Mouse (Mus musculus) forebrain, embryonic 13.5 days (tissue): ENCODE measurements around the gene Arl14ep. TPM values are rescaled to one million over a fixed set of nuclear protein-coding genes. Genes with fewer than 3 reads are reported as not detected.
"Not testable (repeated sequence)": the region's sequence is repeated elsewhere in the genome, so short reads cannot be mapped to it uniquely, and the experiment has no call there.

Experiments
- ATAC-seq: fragments of 200-750 bp; cut with Nextera tagmentation; 2 replicates; pipeline ENCODE4 v1.8.0; 2017
- H3K27ac ChIP-seq: fragments of 300-500 bp; sonication (generic); 2 replicates; pipeline ENCODE4 v1.5.1; 2015; ENCODE audit warnings: inconsistent platforms, mild to moderate bottlenecking, moderate library complexity
- H3K27me3 ChIP-seq: fragments of 300-500 bp; sonication (generic); 2 replicates; pipeline ENCODE4 v1.6.1; 2015; ENCODE audit warnings: mild to moderate bottlenecking, inconsistent platforms
- H3K36me3 ChIP-seq: fragments of 300-500 bp; sonication (generic); 2 replicates; pipeline ENCODE4 v1.6.1; 2015; ENCODE audit warnings: mild to moderate bottlenecking, inconsistent platforms; ENCODE audit not compliant: poor library complexity, severe bottlenecking
- H3K4me1 ChIP-seq: fragments of 300-500 bp; sonication (generic); 2 replicates; pipeline ENCODE4 v1.6.1; 2015; ENCODE audit warnings: inconsistent platforms
- H3K4me2 ChIP-seq: fragments of 300-500 bp; sonication (generic); 2 replicates; pipeline ENCODE4 v1.6.1; 2015; ENCODE audit warnings: inconsistent platforms, mild to moderate bottlenecking, moderate library complexity
- H3K4me3 ChIP-seq: fragments of 300-500 bp; sonication (generic); 2 replicates; pipeline ENCODE4 v1.5.1; 2015; ENCODE audit warnings: mild to moderate bottlenecking, inconsistent platforms
- H3K9ac ChIP-seq: fragments of 300-500 bp; sonication (generic); 2 replicates; pipeline ENCODE4 v1.6.1; 2015; ENCODE audit warnings: mild to moderate bottlenecking, inconsistent platforms
- H3K9me3 ChIP-seq: fragments of 300-500 bp; sonication (generic); replicated peaks from 2 replicates; pipeline ENCODE4 v1.6.1; 2016; ENCODE audit warnings: inconsistent platforms
- WGBS: fragments of 180-500 bp; shearing (Covaris S2); methylation state at CpG from one replicate; pipeline ENCODE4 v1.1.7; 2015; 5-methylcytosine and 5-hydroxymethylcytosine counted together
- polyA plus RNA-seq: library from polyadenylated mRNA; unstranded; fragments of >200 nt; fragmentation: Nextera tagmentation; extraction: Ambion mirVana; gene quantifications from 2 replicates; pipeline ENCODE4 v1.2.1, GENCODE M21; 2015

Gene Arl14ep
- 40.2 and 43.4 TPM in 2 replicates for polyA plus RNA-seq

- Histone ChIP-seq H3K27ac (no peak within 1 kb of the TSS), H3K4me1 (peaks cover 15% of the 10 kb centered on the region)
- WGBS = 2% methylated on average over 36 of the region's 36 CpGs
These were observed at the start of gene Arl14ep for GRCm38 (mm10) chr2:106973959-106974639. Gene Arl14ep, minus strand, starts transcription at chr2:106974424.

GRCm38 (mm10) chr2:107022713-107023112 lies 48.5 kb upstream of the Arl14ep start:
- WGBS = 93% methylated on average over 5 of the region's 5 CpGs
- Histone ChIP-seq H3K27me3 (no peaks in the 10 kb centered on the region), H3K4me2 (no peak overlapping the region), H3K4me3 (no peak overlapping the region), H3K4me1 (no peaks in the 10 kb centered on the region), H3K36me3 (no peaks in the 10 kb centered on the region), H3K27ac (no peak overlapping the region), H3K9ac (no peak overlapping the region), H3K9me3 (no peaks in the 10 kb centered on the region)
- ATAC-seq = no peak

More at GRCm38 (mm10) chr2:106973959-106974639, at the start of gene Arl14ep:
- H3K9ac ChIP-seq = peak within 1 kb of the TSS; percentile 92
- no peaks in the 10 kb centered on the region for H3K27me3 ChIP-seq
- peak within 1 kb of the TSS; percentile 67 for H3K4me2 ChIP-seq
- H3K4me3 ChIP-seq = peak within 1 kb of the TSS; percentile 87
- H3K36me3 ChIP-seq = peaks cover 2% of the 10 kb centered on the region
- no peaks in the 10 kb centered on the region for H3K9me3 ChIP-seq
- peak; percentile 99 for ATAC-seq

- Histone ChIP-seq H3K9me3 (no peaks in the 10 kb centered on the region), H3K27me3 (no peaks in the 10 kb centered on the region), H3K36me3 (no peaks in the 10 kb centered on the region), H3K4me3 (no peak overlapping the region), H3K27ac (no peak overlapping the region), H3K4me2 (no peak overlapping the region), H3K4me1 (no peaks in the 10 kb centered on the region), H3K9ac (no peak overlapping the region)
- no peak for ATAC-seq
- 74% methylated on average over 2 of the region's 2 CpGs for WGBS
These were observed 45.1 kb upstream of the Arl14ep start for GRCm38 (mm10) chr2:107019331-107019730.

GRCm38 (mm10) chr2:107013161-107013560 lies 38.9 kb upstream of the Arl14ep start:
- Histone ChIP-seq H3K27ac (no peak overlapping the region), H3K4me2 (no peak overlapping the region), H3K4me1 (no peaks in the 10 kb centered on the region), H3K4me3 (no peak overlapping the region), H3K27me3 (no peaks in the 10 kb centered on the region), H3K9me3 (no peaks in the 10 kb centered on the region), H3K9ac (no peak overlapping the region), H3K36me3 (no peaks in the 10 kb centered on the region)
- ATAC-seq = no peak
- WGBS = 88% methylated on average over 4 of the region's 4 CpGs

- Histone ChIP-seq H3K9me3 (no peaks in the 10 kb centered on the region), H3K4me3 (no peak overlapping the region), H3K4me1 (no peaks in the 10 kb centered on the region), H3K36me3 (no peaks in the 10 kb centered on the region), H3K27me3 (no peaks in the 10 kb centered on the region), H3K27ac (no peak overlapping the region), H3K9ac (no peak overlapping the region), H3K4me2 (no peak overlapping the region)
- 95% methylated on average over 4 of the region's 4 CpGs for WGBS
- no peak for ATAC-seq
These were observed 38.1 kb upstream of the Arl14ep start for GRCm38 (mm10) chr2:107012318-107012717.

- no peak for ATAC-seq
- no peaks in the 10 kb centered on the region for H3K4me1 ChIP-seq
These were observed 35.9 kb upstream of the Arl14ep start for GRCm38 (mm10) chr2:107010160-107010559.

GRCm38 (mm10) chr2:107006378-107006777 lies 32.2 kb upstream of the Arl14ep start:
- H3K4me2 ChIP-seq = no peak overlapping the region
- H3K27me3 ChIP-seq = no peaks in the 10 kb centered on the region
- H3K4me3 ChIP-seq = no peak overlapping the region
- H3K4me1 ChIP-seq = no peaks in the 10 kb centered on the region
- ATAC-seq = no peak
- H3K36me3 ChIP-seq = no peaks in the 10 kb centered on the region
- H3K9ac ChIP-seq = no peak overlapping the region
- 86% methylated on average over 3 of the region's 3 CpGs for WGBS
- no peaks in the 10 kb centered on the region for H3K9me3 ChIP-seq
- no peak overlapping the region for H3K27ac ChIP-seq

More at GRCm38 (mm10) chr2:107010160-107010559, 35.9 kb upstream of the Arl14ep start:
- Histone ChIP-seq H3K36me3 (no peaks in the 10 kb centered on the region), H3K4me3 (no peak overlapping the region), H3K27ac (no peak overlapping the region), H3K9me3 (no peaks in the 10 kb centered on the region), H3K9ac (no peak overlapping the region), H3K27me3 (no peaks in the 10 kb centered on the region), H3K4me2 (no peak overlapping the region)
- 82% methylated on average over 6 of the region's 6 CpGs for WGBS

GRCm38 (mm10) chr2:107005876-107006275 lies 31.7 kb upstream of the Arl14ep start:
- not testable (repeated sequence) for H3K9me3 ChIP-seq, H3K36me3 ChIP-seq, H3K27me3 ChIP-seq, H3K9ac ChIP-seq, H3K4me1 ChIP-seq, ATAC-seq, H3K27ac ChIP-seq, H3K4me2 ChIP-seq, H3K4me3 ChIP-seq
- 86% methylated on average over 4 of the region's 4 CpGs for whole genome bisulfite sequencing

- Histone ChIP-seq H3K27ac (no peak overlapping the region), H3K36me3 (no peaks in the 10 kb centered on the region), H3K4me2 (no peak overlapping the region), H3K9ac (no peak overlapping the region), H3K4me1 (no peaks in the 10 kb centered on the region), H3K4me3 (no peak overlapping the region), H3K27me3 (no peaks in the 10 kb centered on the region), H3K9me3 (no peaks in the 10 kb centered on the region)
- WGBS = 97% methylated on average over 1 of the region's 1 CpGs
- ATAC-seq = no peak
These were observed 17.0 kb upstream of the Arl14ep start for GRCm38 (mm10) chr2:106991261-106991660.

- no peak for ATAC-seq
- no peaks in the 10 kb centered on the region for H3K9me3 ChIP-seq
- no peak overlapping the region for H3K9ac ChIP-seq
These were observed 10.7 kb upstream of the Arl14ep start for GRCm38 (mm10) chr2:106984945-106985344.

GRCm38 (mm10) chr2:106982503-106982902 lies 8.3 kb upstream of the Arl14ep start:
- Histone ChIP-seq H3K36me3 (no peaks in the 10 kb centered on the region), H3K27me3 (no peaks in the 10 kb centered on the region), H3K9ac (no peak overlapping the region), H3K4me3 (no peak overlapping the region), H3K9me3 (no peaks in the 10 kb centered on the region), H3K4me2 (no peak overlapping the region), H3K27ac (no peak overlapping the region), H3K4me1 (no peaks in the 10 kb centered on the region)
- no peak for ATAC-seq
- 49% methylated on average over 6 of the region's 6 CpGs for WGBS

More at GRCm38 (mm10) chr2:106984945-106985344, 10.7 kb upstream of the Arl14ep start:
- WGBS = 95% methylated on average over 2 of the region's 2 CpGs
- Histone ChIP-seq H3K4me1 (no peaks in the 10 kb centered on the region), H3K4me3 (no peak overlapping the region), H3K27ac (no peak overlapping the region), H3K36me3 (no peaks in the 10 kb centered on the region), H3K27me3 (no peaks in the 10 kb centered on the region), H3K4me2 (no peak overlapping the region)

GRCm38 (mm10) chr2:106976472-106976871 lies 2.2 kb upstream of the Arl14ep start:
- H3K9me3 ChIP-seq = no peaks in the 10 kb centered on the region
- ATAC-seq = no peak
- no peak overlapping the region for H3K27ac ChIP-seq
- H3K36me3 ChIP-seq = no peaks in the 10 kb centered on the region
- H3K4me2 ChIP-seq = no peak overlapping the region
- H3K4me3 ChIP-seq = no peak overlapping the region
- H3K9ac ChIP-seq = no peak overlapping the region
- WGBS = 85% methylated on average over 3 of the region's 3 CpGs
- H3K4me1 ChIP-seq = peaks cover 9% of the 10 kb centered on the region
- H3K27me3 ChIP-seq = no peaks in the 10 kb centered on the region
